Mouse (Mus musculus) ES-CJ7 (cell line): Measurements from ENCODE around the gene Fbxl8.
"Not testable (repeated sequence)": the region's sequence is repeated elsewhere in the genome, so short reads cannot be mapped to it uniquely, and the experiment has no call there.

ENCODE experiments used
- DNase-seq: peaks from one replicate; pipeline ENCODE4 v3.0.0; 2011; ENCODE audit warnings: low read depth, low spot score

The Fbxl8 gene

GRCm38 (mm10) chr8:105281821-105282220, 17.4 kb downstream of the Fbxl8 start:
- DNase-seq = no peak

GRCm38 (mm10) chr8:105282239-105282638, 17.8 kb downstream of the Fbxl8 start:
- no peak for DNase-seq

GRCm38 (mm10) chr8:105283074-105283473, 18.6 kb downstream of the Fbxl8 start:
- peak; percentile 91 for DNase-seq

GRCm38 (mm10) chr8:105285514-105285913, 21.1 kb downstream of the Fbxl8 start:
- no peak for DNase-seq

- no peak for DNase-seq
Measured at GRCm38 (mm10) chr8:105286907-105287306, 22.5 kb downstream of the Fbxl8 start.

GRCm38 (mm10) chr8:105288231-105288630, 23.8 kb downstream of the Fbxl8 start:
- no peak for DNase-seq

GRCm38 (mm10) chr8:105288958-105289732, 24.7 kb downstream of the Fbxl8 start:
- peak; percentile 99 for DNase-seq

GRCm38 (mm10) chr8:105289805-105290460, 25.5 kb downstream of the Fbxl8 start, which contains the start of gene 4931428F04Rik:
Gene 4931428F04Rik (minus strand): TSS chr8:105289864.
- peak; percentile 88 for DNase-seq

- DNase-seq = peak; percentile 93
Measured at GRCm38 (mm10) chr8:105290554-105291314, 26.3 kb downstream of the Fbxl8 start.

- DNase-seq = not testable (repeated sequence)
Measured at GRCm38 (mm10) chr8:105291364-105291763, 26.9 kb downstream of the Fbxl8 start.

- not testable (repeated sequence) for DNase-seq
Measured at GRCm38 (mm10) chr8:105291802-105292201, 27.4 kb downstream of the Fbxl8 start.

GRCm38 (mm10) chr8:105292471-105292870, 28.0 kb downstream of the Fbxl8 start:
- no peak for DNase-seq

GRCm38 (mm10) chr8:105293405-105293804, 29.0 kb downstream of the Fbxl8 start:
- DNase-seq = no peak

GRCm38 (mm10) chr8:105294776-105295175, 30.3 kb downstream of the Fbxl8 start:
- DNase-seq = no peak

GRCm38 (mm10) chr8:105295256-105295655, 30.8 kb downstream of the Fbxl8 start:
- no peak for DNase-seq

- DNase-seq = peak; percentile 52
Measured at GRCm38 (mm10) chr8:105295895-105296573, 31.6 kb downstream of the Fbxl8 start, which contains the start of gene Exoc3l. Gene Exoc3l (minus strand): TSS chr8:105296101.

- peak; percentile 94 for DNase-seq
Measured at GRCm38 (mm10) chr8:105297511-105298192, 33.2 kb downstream of the Fbxl8 start, which contains the start of gene E2f4. Gene E2f4 (plus strand): TSS chr8:105297663.

GRCm38 (mm10) chr8:105298351-105299252, 34.2 kb downstream of the Fbxl8 start:
- no peak for DNase-seq

- no peak for DNase-seq
Measured at GRCm38 (mm10) chr8:105299962-105300361, 35.5 kb downstream of the Fbxl8 start.

- DNase-seq = no peak
Measured at GRCm38 (mm10) chr8:105303396-105303795, 38.9 kb downstream of the Fbxl8 start.
